Mouse (Mus musculus) limb, embryonic 13.5 days (tissue): ENCODE results near the gene Mmgt2. TPM values are rescaled to one million over a fixed set of nuclear protein-coding genes. Genes with fewer than 3 reads are reported as not detected.

Experiments
- ATAC-seq: fragments of 200-750 bp; cut with Nextera tagmentation; 2 replicates; pipeline ENCODE4 v1.8.0; 2017; ENCODE audit warnings: low read depth, moderate number of reproducible peaks, moderate TSS enrichment; ENCODE audit not compliant: low FRiP score
- H3K27ac ChIP-seq: fragments of 300-500 bp; sonication (generic); 2 replicates; pipeline ENCODE4 v1.5.1; 2015; ENCODE audit warnings: inconsistent platforms, mild to moderate bottlenecking, moderate library complexity
- H3K27me3 ChIP-seq: fragments of 300-500 bp; sonication (generic); 2 replicates; pipeline ENCODE4 v1.6.1; 2015; ENCODE audit warnings: mild to moderate bottlenecking, inconsistent platforms
- H3K36me3 ChIP-seq: fragments of 300-500 bp; sonication (generic); 2 replicates; pipeline ENCODE4 v1.6.1; 2015; ENCODE audit warnings: inconsistent platforms, mild to moderate bottlenecking, moderate library complexity
- H3K4me1 ChIP-seq: fragments of 300-500 bp; sonication (generic); 2 replicates; pipeline ENCODE4 v1.6.1; 2015; ENCODE audit warnings: inconsistent platforms
- H3K4me2 ChIP-seq: fragments of 300-500 bp; sonication (generic); replicated peaks from 2 replicates; pipeline ENCODE4 v1.6.1; 2015; ENCODE audit warnings: inconsistent platforms, mild to moderate bottlenecking, moderate library complexity
- H3K4me3 ChIP-seq: fragments of 300-500 bp; sonication (generic); 2 replicates; pipeline ENCODE4 v1.5.1; 2015; ENCODE audit warnings: moderate library complexity, mild to moderate bottlenecking, inconsistent platforms
- H3K9ac ChIP-seq: fragments of 300-500 bp; sonication (generic); 2 replicates; pipeline ENCODE4 v1.6.1; 2015; ENCODE audit warnings: mild to moderate bottlenecking, inconsistent platforms
- H3K9me3 ChIP-seq: fragments of 300-500 bp; sonication (generic); 2 replicates; pipeline ENCODE4 v1.6.1; 2016; ENCODE audit warnings: inconsistent platforms
- WGBS: fragments of 180-500 bp; shearing (Covaris S2); methylation state at CpG from one replicate; pipeline ENCODE4 v1.1.7; 2015; 5-methylcytosine and 5-hydroxymethylcytosine counted together
- polyA plus RNA-seq: library from polyadenylated mRNA; unstranded; fragments of >200 nt; fragmentation: Nextera tagmentation; extraction: Ambion mirVana; gene quantifications from 2 replicates; pipeline ENCODE4 v1.2.1, GENCODE M21; 2015

Mmgt2 gene
- polyA plus RNA-seq, 1 experiment from 2014 or later = 68.2 TPM

GRCm38 (mm10) chr11:62695126-62695525 lies 46.7 kb downstream of the Mmgt2 start:
- Histone ChIP-seq H3K4me3 (no peak overlapping the region), H3K27me3 (no peaks in the 10 kb centered on the region), H3K9me3 (no peaks in the 10 kb centered on the region), H3K4me1 (no peaks in the 10 kb centered on the region), H3K27ac (no peak overlapping the region), H3K9ac (no peak overlapping the region), H3K36me3 (no peaks in the 10 kb centered on the region), H3K4me2 (no peak overlapping the region)
- whole genome bisulfite sequencing = 94% methylated on average over 8 of the region's 8 CpGs
- no peak for ATAC-seq

GRCm38 (mm10) chr11:62699749-62700148 lies 51.3 kb downstream of the Mmgt2 start:
- Histone ChIP-seq H3K36me3 (no peaks in the 10 kb centered on the region), H3K27me3 (no peaks in the 10 kb centered on the region), H3K9me3 (no peaks in the 10 kb centered on the region), H3K4me3 (no peak overlapping the region), H3K27ac (no peak overlapping the region), H3K4me2 (no peak overlapping the region), H3K9ac (no peak overlapping the region), H3K4me1 (no peaks in the 10 kb centered on the region)
- no peak for ATAC-seq
- 68% methylated on average over 4 of the region's 4 CpGs for WGBS

- Histone ChIP-seq H3K4me2 (no peak overlapping the region), H3K36me3 (no peaks in the 10 kb centered on the region), H3K9ac (no peak overlapping the region), H3K27me3 (no peaks in the 10 kb centered on the region), H3K27ac (no peak overlapping the region; the same call in 1 of the 2 replicates), H3K4me3 (no peak overlapping the region), H3K4me1 (no peaks in the 10 kb centered on the region), H3K9me3 (no peaks in the 10 kb centered on the region)
- ATAC-seq = no peak
- 85% methylated on average over 1 of the region's 1 CpGs for WGBS
Measured at GRCm38 (mm10) chr11:62701218-62701617, 52.8 kb downstream of the Mmgt2 start.

GRCm38 (mm10) chr11:62706141-62706540 lies 57.7 kb downstream of the Mmgt2 start:
- H3K27me3 ChIP-seq = no peaks in the 10 kb centered on the region
- WGBS = 83% methylated on average over 2 of the region's 2 CpGs
- no peak overlapping the region for H3K9ac ChIP-seq
- H3K9me3 ChIP-seq = no peaks in the 10 kb centered on the region
- no peak for ATAC-seq
- H3K4me1 ChIP-seq = 0 out of 2 replicates have a peak, but pooled peaks cover 3% of the 10 kb centered on the region
- H3K4me3 ChIP-seq = no peak overlapping the region
- no peak overlapping the region for H3K4me2 ChIP-seq
- no peak overlapping the region for H3K27ac ChIP-seq
- peaks cover 14% of the 10 kb centered on the region for H3K36me3 ChIP-seq

- Histone ChIP-seq H3K4me3 (no peak overlapping the region), H3K9ac (no peak overlapping the region), H3K27ac (no peak overlapping the region), H3K36me3 (peaks cover 32% of the 10 kb centered on the region), H3K4me2 (no peak overlapping the region), H3K4me1 (0 out of 2 replicates have a peak, but pooled peaks cover 3% of the 10 kb centered on the region), H3K27me3 (no peaks in the 10 kb centered on the region), H3K9me3 (no peaks in the 10 kb centered on the region)
- WGBS = 63% methylated on average over 7 of the region's 7 CpGs
- no peak for ATAC-seq
Measured at GRCm38 (mm10) chr11:62708252-62708651, 59.8 kb downstream of the Mmgt2 start.

GRCm38 (mm10) chr11:62710657-62711056 lies 62.2 kb downstream of the Mmgt2 start:
- no peak for ATAC-seq
- WGBS = 92% methylated on average over 5 of the region's 5 CpGs

More at GRCm38 (mm10) chr11:62710657-62711056, 62.2 kb downstream of the Mmgt2 start:
- H3K9me3 ChIP-seq = no peaks in the 10 kb centered on the region
- H3K4me1 ChIP-seq = 0 out of 2 replicates have a peak, but pooled peaks cover 3% of the 10 kb centered on the region
- no peak overlapping the region for H3K4me2 ChIP-seq
- H3K27ac ChIP-seq = no peak overlapping the region
- H3K36me3 ChIP-seq = peaks cover 51% of the 10 kb centered on the region
- no peaks in the 10 kb centered on the region for H3K27me3 ChIP-seq
- no peak overlapping the region for H3K9ac ChIP-seq
- no peak overlapping the region for H3K4me3 ChIP-seq

Other genes with a start within 250 kb of the Mmgt2 start
- gene Pigl, start 190.2 kb upstream of the Mmgt2 start, polyA plus RNA-seq = 8.9 and 9.6 TPM in 2 replicates
- gene Ncor1, start 190.1 kb upstream of the Mmgt2 start, polyA plus RNA-seq = 170 and 173 TPM in 2 replicates
- 23.6 and 26.8 TPM in 2 replicates for gene Cenpv, start 109.4 kb upstream of the Mmgt2 start, polyA plus RNA-seq
- gene Ubb, start 97.5 kb upstream of the Mmgt2 start, polyA plus RNA-seq = 3,843 and 3,876 TPM in 2 replicates
- 1.4 and 2.4 TPM in 2 replicates for gene Trpv2, start 74.2 kb upstream of the Mmgt2 start, polyA plus RNA-seq
- 14.9 and 15.5 TPM in 2 replicates for gene Lrrc75a, start 141 bp upstream of the Mmgt2 start, polyA plus RNA-seq
- gene Zfp287, start 83.2 kb downstream of the Mmgt2 start, polyA plus RNA-seq = 14.4 and 15.1 TPM in 2 replicates
- gene Gm10428, start 104.4 kb downstream of the Mmgt2 start, polyA plus RNA-seq = not detected in 2 replicates
- gene Zfp286, start 140.8 kb downstream of the Mmgt2 start, polyA plus RNA-seq = 37.7 and 37.8 TPM in 2 replicates
- 17.0 and 17.7 TPM in 2 replicates for gene Trim16, start 171.6 kb downstream of the Mmgt2 start, polyA plus RNA-seq
- gene Fbxw10, start 198.4 kb downstream of the Mmgt2 start, polyA plus RNA-seq = 0.84 and 1.0 TPM in 2 replicates
- 64.2 and 67.1 TPM in 2 replicates for gene Tvp23b, start 230.8 kb downstream of the Mmgt2 start, polyA plus RNA-seq